Mouse (Mus musculus): Measurements from ENCODE around the gene Cir1. TPM values are rescaled to one million over a fixed set of nuclear protein-coding genes. Genes with fewer than 3 reads are reported as not detected.

The Cir1 gene
- polyA plus RNA-seq, 1 experiment from 2014 or later = 29.2 TPM

DNA sequence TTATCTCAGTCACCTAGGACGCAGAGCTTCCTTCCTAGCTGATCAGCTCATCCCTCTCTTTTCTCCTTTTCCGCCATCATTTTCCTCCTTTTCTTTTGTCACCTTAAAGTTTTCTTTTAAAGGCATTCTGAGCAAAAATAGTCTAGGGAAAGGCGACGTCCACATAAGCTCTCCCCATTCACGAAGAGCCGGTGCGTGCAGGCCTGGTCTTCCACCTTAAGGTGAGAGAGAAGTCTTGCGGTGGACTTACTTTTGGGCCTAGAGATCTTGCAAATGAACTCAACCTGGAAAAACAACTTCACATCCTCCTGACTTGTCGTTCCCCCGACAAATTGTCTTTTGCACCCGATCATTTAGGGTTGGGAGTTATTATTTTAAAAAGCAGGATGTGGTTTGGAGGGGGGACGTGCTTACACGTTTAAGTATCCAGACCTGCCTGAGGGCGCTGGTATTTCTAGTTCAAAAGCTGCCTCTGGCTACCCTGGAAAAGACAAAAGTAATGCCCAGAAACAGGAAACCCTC, 42.4 kb downstream of the Cir1 start:
- 4% methylated on average over 14 of the region's 14 CpGs for WGBS
- no peaks in the 10 kb centered on the region for H3K9me3 ChIP-seq
- H3K27ac ChIP-seq (replicated peaks) = no peak overlapping the region
- H3K36me3 ChIP-seq = no peaks in the 10 kb centered on the region
- peaks cover 39% of the 10 kb centered on the region for H3K4me1 ChIP-seq (replicated peaks)
- ATAC-seq (ENCODE audit: low read depth) = no peak
- peaks cover 95% of the 10 kb centered on the region for H3K27me3 ChIP-seq
- H3K4me3 ChIP-seq = no peak overlapping the region
- no peak overlapping the region for H3K4me2 ChIP-seq
- H3K9ac ChIP-seq = no peak overlapping the region

DNA sequence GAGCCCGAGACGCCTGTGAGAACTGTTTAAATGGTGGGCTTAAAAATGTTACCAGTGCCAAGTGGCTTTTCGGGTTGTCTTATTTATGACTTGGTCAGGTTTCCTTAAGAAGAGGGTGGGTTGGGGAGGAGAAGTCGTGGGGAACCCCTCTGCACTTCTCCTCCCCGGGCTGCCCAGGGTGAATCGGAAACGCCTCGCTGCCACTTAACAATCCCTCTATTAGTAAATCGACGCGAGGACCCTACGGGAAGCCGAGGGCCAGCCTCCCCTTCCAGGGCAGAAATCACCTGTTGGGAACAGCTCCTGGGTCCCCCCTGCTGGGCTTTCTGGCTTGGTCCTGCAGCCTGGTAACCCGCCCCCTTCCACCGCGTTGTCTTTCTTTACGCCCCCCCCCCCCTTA, 42.8 kb downstream of the Cir1 start:
- Histone ChIP-seq H3K9me3 (no peaks in the 10 kb centered on the region), H3K27me3 (peaks cover 96% of the 10 kb centered on the region), H3K27ac (replicated peaks) (no peak overlapping the region), H3K9ac (no peak overlapping the region), H3K4me3 (no peak overlapping the region), H3K36me3 (no peaks in the 10 kb centered on the region), H3K4me1 (replicated peaks) (peaks cover 41% of the 10 kb centered on the region), H3K4me2 (no peak overlapping the region)
- ATAC-seq (ENCODE audit: low read depth) = no peak
- 2% methylated on average over 17 of the region's 17 CpGs for WGBS

DNA sequence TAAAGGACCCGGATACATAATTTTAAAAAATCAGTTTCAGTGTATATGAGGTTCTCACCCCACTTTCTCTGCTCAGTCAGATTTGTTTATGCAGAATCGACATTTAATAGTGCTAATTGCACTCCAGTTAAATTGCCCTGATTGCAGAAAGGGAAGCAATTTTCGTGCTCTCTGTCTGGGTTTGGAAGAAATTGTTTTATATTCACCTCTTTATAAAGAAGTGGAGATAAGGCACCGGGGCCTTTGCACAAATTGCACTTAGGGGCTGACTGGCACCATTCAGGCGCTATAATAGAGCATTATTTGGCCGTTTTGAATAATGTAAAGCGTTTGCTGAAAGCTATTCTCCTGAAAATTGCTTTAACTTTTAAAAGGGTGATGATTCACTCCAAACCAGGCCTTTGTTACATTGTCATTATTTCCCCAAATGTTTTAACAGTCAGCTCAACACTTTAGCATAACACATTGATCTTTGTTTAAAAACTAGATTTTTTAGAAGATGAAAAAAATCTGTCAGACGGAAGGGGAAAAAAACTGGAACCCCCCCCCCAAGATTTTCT, 43.6 kb downstream of the Cir1 start:
- H3K9me3 ChIP-seq = no peaks in the 10 kb centered on the region

DNA sequence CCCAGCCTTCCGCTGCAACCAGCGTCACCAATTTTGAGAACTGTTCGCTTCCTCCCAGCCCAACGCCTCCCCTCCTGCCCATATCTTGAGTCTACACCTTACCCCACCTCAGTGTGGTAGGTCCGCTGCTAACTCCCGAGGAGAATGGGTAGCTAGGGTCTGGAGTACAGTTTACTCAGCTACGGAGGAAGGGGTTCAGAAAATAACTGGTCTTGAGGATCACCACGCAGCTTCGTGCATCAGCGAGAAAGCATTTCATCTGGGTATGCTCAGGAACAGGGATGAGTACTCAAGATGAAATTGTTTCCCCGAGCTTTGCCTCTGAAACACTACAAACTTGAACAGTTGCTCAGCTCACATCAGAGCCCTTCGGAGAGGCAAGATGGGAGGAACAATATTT, 44.2 kb downstream of the Cir1 start:
- H3K4me2 ChIP-seq = no peak overlapping the region
- no peak for ATAC-seq (ENCODE audit: low read depth)
- H3K36me3 ChIP-seq = no peaks in the 10 kb centered on the region
- no peak overlapping the region for H3K9ac ChIP-seq
- 2% methylated on average over 12 of the region's 12 CpGs for WGBS
- H3K4me3 ChIP-seq = no peak overlapping the region
- H3K27me3 ChIP-seq = peaks cover 96% of the 10 kb centered on the region
- peaks cover 42% of the 10 kb centered on the region for H3K4me1 ChIP-seq (replicated peaks)
- no peaks in the 10 kb centered on the region for H3K9me3 ChIP-seq
- no peak overlapping the region for H3K27ac ChIP-seq (replicated peaks)

More for the DNA sequence above, 43.6 kb downstream of the Cir1 start:
- Histone ChIP-seq H3K4me1 (replicated peaks) (peaks cover 43% of the 10 kb centered on the region), H3K4me2 (no peak overlapping the region), H3K27me3 (peaks cover 96% of the 10 kb centered on the region), H3K9ac (no peak overlapping the region), H3K36me3 (no peaks in the 10 kb centered on the region), H3K27ac (replicated peaks) (no peak overlapping the region), H3K4me3 (no peak overlapping the region)
- ATAC-seq (ENCODE audit: low read depth) = no peak
- 4% methylated on average over 8 of the region's 8 CpGs for WGBS

DNA sequence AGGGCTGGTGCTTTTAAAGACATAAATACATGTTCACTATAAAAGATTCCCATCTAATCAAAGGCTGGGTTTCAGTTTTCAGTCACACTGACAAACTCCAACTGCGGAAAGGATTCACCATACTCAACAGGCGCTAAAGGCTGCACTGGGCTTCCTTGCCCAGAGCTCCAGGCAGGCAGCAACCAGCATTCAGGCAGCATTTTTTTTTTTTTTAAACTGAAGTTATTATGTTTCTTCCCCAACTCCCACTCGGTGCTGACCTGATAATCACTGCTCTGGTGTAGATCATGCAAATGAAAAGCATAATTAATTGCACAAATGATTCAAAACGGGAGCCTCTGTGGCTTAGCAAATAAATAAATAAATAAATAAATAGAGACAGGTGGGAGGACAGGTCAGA, 44.7 kb downstream of the Cir1 start:
- Histone ChIP-seq H3K4me3 (no peak overlapping the region), H3K27me3 (peaks cover 96% of the 10 kb centered on the region), H3K9ac (no peak overlapping the region), H3K36me3 (no peaks in the 10 kb centered on the region), H3K27ac (replicated peaks) (no peak overlapping the region), H3K9me3 (no peaks in the 10 kb centered on the region), H3K4me2 (no peak overlapping the region), H3K4me1 (replicated peaks) (peaks cover 38% of the 10 kb centered on the region)
- 1% methylated on average over 4 of the region's 4 CpGs for WGBS
- ATAC-seq (ENCODE audit: low read depth) = no peak

DNA sequence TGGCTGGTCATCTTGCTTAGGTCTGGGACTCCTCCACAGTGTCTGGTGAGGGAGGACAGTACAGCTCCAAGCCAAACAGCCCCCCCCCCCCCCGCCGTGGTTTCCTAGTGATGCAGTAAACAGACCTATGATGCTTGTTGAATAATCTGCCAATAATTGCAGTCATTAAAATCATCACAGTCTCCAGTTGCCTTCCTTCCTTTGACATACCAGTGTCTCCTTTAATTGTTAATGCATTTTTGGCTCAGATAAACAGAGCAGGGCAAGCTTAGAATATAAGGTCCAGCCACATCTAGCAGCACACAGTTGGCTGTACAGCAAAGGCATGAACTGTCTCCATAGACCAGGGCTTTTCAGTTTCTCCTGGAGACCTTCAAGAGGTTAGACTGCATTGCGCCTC, 45.3 kb downstream of the Cir1 start:
- H3K27me3 ChIP-seq = peaks cover 97% of the 10 kb centered on the region
- no peak overlapping the region for H3K4me2 ChIP-seq
- no peak overlapping the region for H3K4me3 ChIP-seq
- no peak overlapping the region for H3K27ac ChIP-seq (replicated peaks)
- WGBS = 15% methylated on average over 3 of the region's 3 CpGs
- no peaks in the 10 kb centered on the region for H3K9me3 ChIP-seq
- H3K36me3 ChIP-seq = no peaks in the 10 kb centered on the region
- no peak for ATAC-seq (ENCODE audit: low read depth)
- no peak overlapping the region for H3K9ac ChIP-seq
- peaks cover 32% of the 10 kb centered on the region for H3K4me1 ChIP-seq (replicated peaks)

DNA sequence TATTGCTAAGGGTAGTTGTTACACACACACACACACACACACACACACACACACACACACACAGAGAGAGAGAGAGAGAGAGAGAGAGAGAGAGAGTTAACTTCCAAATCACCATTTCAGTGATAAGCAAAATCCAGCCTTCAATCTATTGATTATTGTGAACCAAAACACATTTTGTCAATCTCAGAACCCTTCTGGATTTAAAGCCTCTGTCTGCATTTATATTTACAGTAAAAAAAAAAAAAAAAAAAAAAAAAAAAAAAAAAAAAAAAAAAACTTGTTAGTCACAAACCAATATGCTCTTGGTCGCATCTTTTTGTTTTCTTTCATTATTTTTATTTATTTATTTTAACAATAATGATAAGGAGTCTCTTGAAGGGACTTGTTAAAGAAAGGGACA, 45.9 kb downstream of the Cir1 start:
- Histone ChIP-seq H3K4me3 (no peak overlapping the region), H3K9me3 (no peaks in the 10 kb centered on the region), H3K27me3 (peaks cover 97% of the 10 kb centered on the region), H3K27ac (replicated peaks) (no peak overlapping the region), H3K9ac (no peak overlapping the region), H3K36me3 (no peaks in the 10 kb centered on the region), H3K4me2 (no peak overlapping the region), H3K4me1 (replicated peaks) (peaks cover 28% of the 10 kb centered on the region)
- no peak for ATAC-seq (ENCODE audit: low read depth)
- 52% methylated on average over 1 of the region's 1 CpGs for WGBS

DNA sequence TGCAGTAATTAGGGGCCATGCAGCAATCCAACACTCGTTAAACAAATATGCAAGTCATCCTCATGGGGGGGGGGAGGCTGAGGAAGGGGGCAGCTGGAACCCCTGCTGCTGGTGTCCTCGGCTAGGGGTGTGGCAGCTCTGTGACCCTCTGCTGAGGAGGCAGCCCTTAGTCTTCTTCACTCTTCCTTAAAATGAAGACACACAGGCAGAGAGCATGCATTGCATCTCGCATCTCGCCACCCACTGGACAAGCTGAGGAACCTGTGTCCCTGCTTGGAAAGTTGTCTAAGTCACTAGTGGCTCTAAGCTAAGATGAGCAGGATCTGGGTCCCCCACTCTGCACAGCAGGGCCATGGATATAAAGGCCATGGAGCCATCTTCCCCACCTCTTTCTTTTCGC, 46.5 kb downstream of the Cir1 start:
- H3K9ac ChIP-seq = no peak overlapping the region
- peaks cover 24% of the 10 kb centered on the region for H3K4me1 ChIP-seq (replicated peaks)
- H3K4me3 ChIP-seq = no peak overlapping the region
- H3K4me2 ChIP-seq = no peak overlapping the region
- H3K9me3 ChIP-seq = no peaks in the 10 kb centered on the region
- H3K27ac ChIP-seq (replicated peaks) = no peak overlapping the region
- H3K36me3 ChIP-seq = no peaks in the 10 kb centered on the region
- no peak for ATAC-seq (ENCODE audit: low read depth)
- WGBS = 4% methylated on average over 5 of the region's 5 CpGs
- H3K27me3 ChIP-seq = peaks cover 92% of the 10 kb centered on the region

DNA sequence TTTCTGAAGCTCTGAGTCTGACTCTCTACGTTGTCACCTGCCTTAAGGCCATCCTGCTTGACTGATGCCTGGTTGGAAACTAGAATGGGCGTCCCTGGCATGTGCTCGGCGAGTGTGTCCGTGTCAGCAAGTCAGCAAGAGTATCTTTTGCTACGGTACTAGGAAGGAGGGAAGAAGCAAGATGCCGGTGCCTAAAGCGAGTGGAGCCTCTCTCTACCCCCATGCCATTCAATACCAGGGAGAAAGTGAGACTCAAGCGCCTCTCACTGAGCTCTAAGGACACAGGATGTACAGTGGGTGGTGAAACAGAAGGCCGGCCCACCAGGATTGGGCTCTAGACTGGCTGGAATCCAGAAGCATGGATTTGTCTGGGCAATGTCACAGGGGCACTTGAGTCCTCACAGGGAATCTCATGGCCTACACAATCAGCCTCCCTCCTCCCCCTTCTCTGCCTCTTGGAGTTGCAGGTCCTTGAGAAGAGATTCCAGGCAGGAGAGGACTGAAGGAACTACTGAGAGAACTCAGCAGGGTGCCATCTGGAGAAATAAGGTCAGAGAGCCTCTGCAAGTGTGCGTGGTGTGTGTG, 47.8 kb downstream of the Cir1 start:
- Histone ChIP-seq H3K27me3 (peaks cover 79% of the 10 kb centered on the region), H3K27ac (replicated peaks) (no peak overlapping the region), H3K4me1 (replicated peaks) (peaks cover 16% of the 10 kb centered on the region), H3K9me3 (no peaks in the 10 kb centered on the region), H3K4me2 (peak overlapping the region; percentile 51), H3K36me3 (no peaks in the 10 kb centered on the region), H3K9ac (no peak overlapping the region), H3K4me3 (peak overlapping the region; percentile 27; the same call in 1 of the 2 replicates)
- no peak for ATAC-seq (ENCODE audit: low read depth)
- 7% methylated on average over 11 of the region's 11 CpGs for WGBS

DNA sequence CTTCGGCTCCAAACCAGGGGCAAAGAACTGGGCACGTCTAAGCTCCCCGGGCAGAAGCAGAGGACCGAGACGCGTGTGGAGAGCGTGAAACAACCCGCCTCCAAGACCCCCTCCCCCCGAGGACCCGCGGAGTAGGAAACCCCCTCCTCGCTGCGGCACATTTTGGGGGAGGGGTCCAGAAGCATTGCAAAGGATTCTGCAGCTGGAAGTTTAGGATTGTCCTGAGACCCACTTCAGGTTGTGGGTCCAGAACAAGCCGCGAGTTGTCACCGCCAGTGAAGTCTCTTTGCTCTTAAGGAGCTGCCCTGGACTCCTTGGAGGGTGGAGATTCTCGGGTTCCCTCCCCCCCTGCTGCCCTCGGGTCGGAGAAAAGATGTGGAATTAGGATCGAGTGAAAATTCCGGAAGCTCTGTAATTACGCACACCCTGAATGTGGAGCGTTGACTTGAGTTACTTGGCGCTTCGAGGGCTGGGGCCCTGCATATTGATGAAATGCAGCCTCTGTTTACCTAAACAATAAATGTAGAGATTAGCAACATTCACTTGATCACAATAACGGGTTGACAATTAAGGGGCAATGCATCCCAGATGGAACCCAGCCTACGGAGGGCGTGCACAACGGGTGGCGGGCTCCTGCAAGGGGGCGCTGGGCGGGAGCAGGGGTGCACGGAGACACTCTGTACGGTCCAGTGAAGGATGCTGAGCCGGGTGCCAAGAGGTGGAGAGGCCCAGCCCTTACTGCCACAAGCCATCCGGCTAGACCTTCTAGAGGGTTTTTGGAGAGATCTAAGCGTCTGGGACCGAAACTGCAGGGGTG, 48.5 kb downstream of the Cir1 start:
- 1% methylated on average over 38 of the region's 38 CpGs for WGBS
- peaks cover 16% of the 10 kb centered on the region for H3K4me1 ChIP-seq (replicated peaks)
- ATAC-seq (ENCODE audit: low read depth) = peak; percentile 53; the same call in 1 of the 2 replicates

DNA sequence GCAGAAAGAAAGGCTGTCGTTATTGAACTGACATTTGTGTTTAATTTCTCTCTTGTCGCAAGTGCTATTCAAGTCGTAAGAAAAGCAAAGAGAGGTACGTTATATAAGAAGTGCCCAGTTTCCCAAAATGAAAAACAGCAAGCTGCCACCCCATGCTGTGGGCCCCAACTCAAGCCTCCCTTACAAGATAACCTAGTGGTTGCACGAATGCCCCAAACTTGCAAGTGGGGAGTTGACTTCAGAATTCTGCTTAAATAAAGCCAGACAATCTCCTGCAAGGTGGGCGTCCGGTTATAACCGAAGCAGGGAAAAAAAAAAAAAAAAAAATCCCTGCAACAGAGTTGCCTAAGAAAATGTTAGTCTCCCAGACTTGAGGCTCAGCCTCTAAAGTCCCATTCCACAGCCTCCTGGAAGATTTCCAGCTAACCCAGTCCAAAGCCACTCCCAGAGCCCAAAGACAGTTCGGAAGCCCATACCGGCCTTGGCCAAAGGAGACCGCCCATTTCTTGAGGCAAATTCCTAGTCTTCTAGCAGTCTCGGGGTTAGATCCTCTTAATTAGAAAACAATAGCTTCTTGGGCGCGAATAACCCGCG, 49.2 kb downstream of the Cir1 start:
- Histone ChIP-seq H3K9ac (no peak overlapping the region), H3K4me2 (peak overlapping the region; percentile 51), H3K4me1 (replicated peaks) (peaks cover 16% of the 10 kb centered on the region), H3K9me3 (no peaks in the 10 kb centered on the region), H3K36me3 (no peaks in the 10 kb centered on the region), H3K27me3 (peaks cover 71% of the 10 kb centered on the region), H3K4me3 (peak overlapping the region; percentile 27), H3K27ac (replicated peaks) (no peak overlapping the region)
- WGBS = 7% methylated on average over 16 of the region's 16 CpGs
- no peak for ATAC-seq (ENCODE audit: low read depth)

More for the DNA sequence above, 48.5 kb downstream of the Cir1 start:
- peak overlapping the region; percentile 51 for H3K4me2 ChIP-seq
- no peak overlapping the region for H3K27ac ChIP-seq (replicated peaks)
- H3K27me3 ChIP-seq = peaks cover 73% of the 10 kb centered on the region
- no peaks in the 10 kb centered on the region for H3K9me3 ChIP-seq
- no peak overlapping the region for H3K9ac ChIP-seq
- H3K4me3 ChIP-seq = peak overlapping the region; percentile 27
- no peaks in the 10 kb centered on the region for H3K36me3 ChIP-seq

DNA sequence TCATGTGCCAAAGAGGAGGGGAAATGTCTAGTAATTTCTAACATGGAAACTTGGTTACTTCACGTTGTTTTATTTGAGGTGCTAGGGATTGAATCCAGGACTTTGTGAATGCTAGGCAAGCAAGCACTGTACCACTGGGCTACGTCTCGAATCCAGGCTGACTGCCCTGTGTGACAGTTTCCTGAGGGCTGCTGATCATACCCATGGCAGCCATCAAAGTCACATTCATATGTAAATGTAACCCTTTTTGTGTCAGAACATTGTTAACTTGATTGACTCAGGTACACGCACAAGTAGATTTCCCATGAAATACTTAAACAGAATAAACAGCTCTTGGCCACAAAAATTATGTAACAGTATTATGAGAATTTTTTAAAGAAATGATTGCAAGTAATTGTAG, 63.8 kb downstream of the Cir1 start:
- Histone ChIP-seq H3K4me1 (replicated peaks) (no peaks in the 10 kb centered on the region), H3K4me3 (no peak overlapping the region), H3K9me3 (peaks cover 6% of the 10 kb centered on the region; the same call in 1 of the 2 replicates), H3K36me3 (no peaks in the 10 kb centered on the region), H3K27ac (replicated peaks) (no peak overlapping the region), H3K27me3 (no peaks in the 10 kb centered on the region), H3K4me2 (no peak overlapping the region), H3K9ac (no peak overlapping the region)
- WGBS = 32% methylated on average over 4 of the region's 4 CpGs
- no peak for ATAC-seq (ENCODE audit: low read depth)
